Mouse (Mus musculus) granulocyte monocyte progenitor cell, adult 5-6 weeks (primary cell): ENCODE results near the gene Hivep1. TPM values are rescaled to one million over a fixed set of nuclear protein-coding genes. Genes with fewer than 3 reads are reported as not detected.

Source experiments
- ATAC-seq: replicated peaks from 2 replicates; pipeline ENCODE4 v1.8.0; 2016; ENCODE audit warnings: mild to moderate bottlenecking, moderate TSS enrichment, inconsistent platforms; ENCODE audit not compliant: poor library complexity, severe bottlenecking
- total RNA-seq, 2 experiments: library from RNA; stranded (forward) in 1 of 2; stranded (reverse) in 1 of 2; fragments of 200-712, 200-1000 nt in 1 of 2; fragments of >200 nt in 1 of 2; fragmentation: Nextera tagmentation in 1 of 2; gene quantifications; 2 replicates each; pipeline ENCODE4 v1.2.3; 2014 to 2017

The Hivep1 gene
- total RNA-seq, 2 experiments from 2014 or later, result 8.9 to 52.8 TPM

GRCm38 (mm10) chr13:42184131-42184530, 132.3 kb downstream of the Hivep1 start:
- ATAC-seq, result no peak

GRCm38 (mm10) chr13:42193016-42193415, 141.2 kb downstream of the Hivep1 start:
- no peak for ATAC-seq

- no peak for ATAC-seq
These were observed 143.8 kb downstream of the Hivep1 start for GRCm38 (mm10) chr13:42195671-42196070.

GRCm38 (mm10) chr13:42197656-42198055, 145.8 kb downstream of the Hivep1 start:
- no peak for ATAC-seq

- no peak for ATAC-seq
These were observed 161.7 kb downstream of the Hivep1 start for GRCm38 (mm10) chr13:42213556-42213955.

- peak; percentile 37; the same call in 1 of the 2 replicates for ATAC-seq
These were observed 170.6 kb downstream of the Hivep1 start for GRCm38 (mm10) chr13:42222401-42222800.

- no peak for ATAC-seq
These were observed 177.0 kb downstream of the Hivep1 start for GRCm38 (mm10) chr13:42228849-42229248.

GRCm38 (mm10) chr13:42233741-42234419, 182.1 kb downstream of the Hivep1 start:
- ATAC-seq, result no peak

- ATAC-seq, result no peak
These were observed 186.7 kb downstream of the Hivep1 start for GRCm38 (mm10) chr13:42238520-42238919.

- ATAC-seq, result no peak
These were observed 190.3 kb downstream of the Hivep1 start for GRCm38 (mm10) chr13:42242131-42242530.

Other genes with a start within 250 kb of the Hivep1 start
- gene Adtrp, start 204.3 kb upstream of the Hivep1 start, total RNA-seq (2014; fragmentation: Nextera tagmentation), result not detected in 2 replicates
- gene Adtrp, start 204.3 kb upstream of the Hivep1 start, total RNA-seq (2017), result 2.2 TPM in 1 of 2 replicates, not detected in the other
- gene Edn1, start 249.5 kb downstream of the Hivep1 start, total RNA-seq (2014; fragmentation: Nextera tagmentation), result not detected in 2 replicates
- gene Edn1, start 249.5 kb downstream of the Hivep1 start, total RNA-seq (2017), result not detected in 2 replicates